Mouse (Mus musculus) heart, embryonic 16.5 days (tissue): ENCODE results near the gene Ptk7. TPM values are rescaled to one million over a fixed set of nuclear protein-coding genes. Genes with fewer than 3 reads are reported as not detected.
A peak's percentile ranks its signal among the peaks of the same experiment; 100 is the strongest.

ENCODE experiments used
- ATAC-seq: fragments of 200-750 bp; cut with Nextera tagmentation; replicated peaks from 2 replicates; pipeline ENCODE4 v1.8.0; 2017; ENCODE audit warnings: moderate number of reproducible peaks; ENCODE audit not compliant: insufficient read depth, low FRiP score; ENCODE audit errors: extremely low read depth
- H3K27ac ChIP-seq: fragments of 300-500 bp; sonication (generic); 2 replicates; pipeline ENCODE4 v1.5.1; 2014; ENCODE audit warnings: mild to moderate bottlenecking, low read length, control low read depth, moderate library complexity
- H3K27me3 ChIP-seq: fragments of 300-500 bp; sonication (generic); 2 replicates; pipeline ENCODE4 v1.6.1; 2014; ENCODE audit warnings: low read length, mixed read lengths; ENCODE audit not compliant: control insufficient read depth, insufficient read depth
- H3K36me3 ChIP-seq: fragments of 300-500 bp; sonication (generic); 2 replicates; pipeline ENCODE4 v1.6.1; 2014; ENCODE audit not compliant: control insufficient read depth, insufficient read depth
- H3K4me1 ChIP-seq: fragments of 300-500 bp; sonication (generic); 2 replicates; pipeline ENCODE4 v1.6.1; 2014; ENCODE audit warnings: low read length, mixed read lengths; ENCODE audit not compliant: control insufficient read depth, insufficient read depth
- H3K4me2 ChIP-seq: fragments of 300-500 bp; sonication (generic); 2 replicates; pipeline ENCODE4 v1.6.1; 2014; ENCODE audit warnings: low read depth, mild to moderate bottlenecking, control low read depth, low read length
- H3K4me3 ChIP-seq: fragments of 300-500 bp; sonication (generic); 2 replicates; pipeline ENCODE4 v1.5.1; 2014; ENCODE audit warnings: mild to moderate bottlenecking, control low read depth, low read length
- H3K9ac ChIP-seq: fragments of 300-500 bp; sonication (generic); 2 replicates; pipeline ENCODE4 v1.6.1; 2014; ENCODE audit warnings: low read length, control low read depth
- H3K9me3 ChIP-seq: fragments of 300-500 bp; sonication (generic); replicated peaks from 2 replicates; pipeline ENCODE4 v1.6.1; 2016; ENCODE audit warnings: low read length; ENCODE audit not compliant: control insufficient read depth
- WGBS: fragments of 180-500 bp; shearing (Covaris S2); extraction: QIAGEN DNeasy Blood & Tissue Kit; methylation state at CpG from one replicate; pipeline ENCODE4 v1.1.7; 2014; 5-methylcytosine and 5-hydroxymethylcytosine counted together
- polyA plus RNA-seq: library from polyadenylated mRNA; unstranded; fragments of >200 nt; fragmentation: Nextera tagmentation; extraction: Ambion mirVana; gene quantifications from 2 replicates; pipeline ENCODE4 v1.2.1, GENCODE M21; 2015

The Ptk7 gene
- polyA plus RNA-seq, 1 experiment from 2014 or later: 37.6 TPM

- Histone ChIP-seq H3K4me1 (no peaks in the 10 kb centered on the region), H3K9me3 (no peaks in the 10 kb centered on the region), H3K27me3 (no peaks in the 10 kb centered on the region), H3K36me3 (peaks cover 63% of the 10 kb centered on the region), H3K9ac (no peak overlapping the region), H3K4me3 (no peak overlapping the region), H3K4me2 (no peak overlapping the region), H3K27ac (no peak overlapping the region)
- no peak for ATAC-seq
- WGBS: 88% methylated on average over 12 of the region's 12 CpGs
These were observed 32.7 kb upstream of the Ptk7 start for GRCm38 (mm10) chr17:46661981-46662380.

GRCm38 (mm10) chr17:46661351-46661750 is 32.0 kb upstream of the Ptk7 start:
- Histone ChIP-seq H3K9ac (no peak overlapping the region), H3K36me3 (peaks cover 66% of the 10 kb centered on the region), H3K4me3 (no peak overlapping the region), H3K4me1 (no peaks in the 10 kb centered on the region), H3K27ac (no peak overlapping the region), H3K4me2 (no peak overlapping the region), H3K9me3 (no peaks in the 10 kb centered on the region), H3K27me3 (no peaks in the 10 kb centered on the region)
- ATAC-seq: no peak
- 93% methylated on average over 9 of the region's 9 CpGs for WGBS

GRCm38 (mm10) chr17:46656054-46656453 is 26.8 kb upstream of the Ptk7 start:
- no peaks in the 10 kb centered on the region for H3K9me3 ChIP-seq
- peaks cover 70% of the 10 kb centered on the region for H3K36me3 ChIP-seq
- H3K4me3 ChIP-seq: no peak overlapping the region
- ATAC-seq: no peak
- H3K27ac ChIP-seq: no peak overlapping the region
- H3K27me3 ChIP-seq: no peaks in the 10 kb centered on the region
- no peak overlapping the region for H3K9ac ChIP-seq
- H3K4me1 ChIP-seq: peaks cover 20% of the 10 kb centered on the region
- no peak overlapping the region for H3K4me2 ChIP-seq
- 78% methylated on average over 6 of the region's 6 CpGs for WGBS

- Histone ChIP-seq H3K4me1 (peaks cover 30% of the 10 kb centered on the region), H3K27me3 (no peaks in the 10 kb centered on the region), H3K36me3 (peaks cover 41% of the 10 kb centered on the region), H3K4me3 (peak overlapping the region; percentile 80), H3K4me2 (peak overlapping the region; percentile 93), H3K9ac (peak overlapping the region; percentile 97), H3K9me3 (no peaks in the 10 kb centered on the region), H3K27ac (peak overlapping the region; percentile 99)
- 51% methylated on average over 20 of the region's 20 CpGs for WGBS
- no peak for ATAC-seq
These were observed 22.6 kb upstream of the Ptk7 start for GRCm38 (mm10) chr17:46651755-46652547.

- Histone ChIP-seq H3K4me3 (peak overlapping the region; percentile 80), H3K27ac (peak overlapping the region; percentile 99), H3K4me2 (peak overlapping the region; percentile 93), H3K9ac (peak overlapping the region; percentile 97), H3K27me3 (no peaks in the 10 kb centered on the region), H3K4me1 (peaks cover 35% of the 10 kb centered on the region), H3K36me3 (peaks cover 38% of the 10 kb centered on the region), H3K9me3 (no peaks in the 10 kb centered on the region)
- no peak for ATAC-seq
- WGBS: 64% methylated on average over 17 of the region's 17 CpGs
These were observed 22.0 kb upstream of the Ptk7 start for GRCm38 (mm10) chr17:46651292-46651691.

- Histone ChIP-seq H3K27me3 (no peaks in the 10 kb centered on the region), H3K4me3 (peak within 1 kb of the TSS; percentile 80), H3K4me1 (peaks cover 35% of the 10 kb centered on the region), H3K9me3 (no peaks in the 10 kb centered on the region), H3K9ac (peak within 1 kb of the TSS; percentile 97), H3K27ac (peak within 1 kb of the TSS; percentile 99), H3K36me3 (peaks cover 31% of the 10 kb centered on the region), H3K4me2 (peak within 1 kb of the TSS; percentile 93)
- WGBS: under 1% methylated on average over 58 of the region's 58 CpGs
- ATAC-seq: peak; percentile 92
These were observed 21.1 kb upstream of the Ptk7 start, which contains the start of gene Cul7 for GRCm38 (mm10) chr17:46650232-46651031. TSS of gene Cul7 (plus strand) at chr17:46650337.

GRCm38 (mm10) chr17:46649811-46650210 is 20.5 kb upstream of the Ptk7 start:
- 24% methylated on average over 15 of the region's 15 CpGs for WGBS
- H3K9me3 ChIP-seq: no peaks in the 10 kb centered on the region
- H3K36me3 ChIP-seq: peaks cover 27% of the 10 kb centered on the region
- H3K9ac ChIP-seq: peak overlapping the region; percentile 97
- peaks cover 39% of the 10 kb centered on the region for H3K4me1 ChIP-seq
- H3K4me3 ChIP-seq: peak overlapping the region; percentile 80
- no peaks in the 10 kb centered on the region for H3K27me3 ChIP-seq
- peak overlapping the region; percentile 93 for H3K4me2 ChIP-seq
- H3K27ac ChIP-seq: peak overlapping the region; percentile 99
- no peak for ATAC-seq

GRCm38 (mm10) chr17:46648436-46648835 is 19.1 kb upstream of the Ptk7 start:
- H3K4me2 ChIP-seq: no peak overlapping the region
- H3K27me3 ChIP-seq: no peaks in the 10 kb centered on the region
- H3K36me3 ChIP-seq: peaks cover 13% of the 10 kb centered on the region
- H3K9ac ChIP-seq: no peak overlapping the region
- ATAC-seq: no peak
- H3K9me3 ChIP-seq: no peaks in the 10 kb centered on the region
- H3K4me1 ChIP-seq: peaks cover 44% of the 10 kb centered on the region
- WGBS: 91% methylated on average over 9 of the region's 9 CpGs
- H3K4me3 ChIP-seq: no peak overlapping the region
- H3K27ac ChIP-seq: no peak overlapping the region

- Histone ChIP-seq H3K36me3 (peaks cover 5% of the 10 kb centered on the region; the same call in 1 of the 2 replicates), H3K4me1 (peaks cover 36% of the 10 kb centered on the region), H3K9ac (no peak overlapping the region), H3K27me3 (no peaks in the 10 kb centered on the region), H3K27ac (no peak overlapping the region), H3K4me2 (no peak overlapping the region), H3K9me3 (no peaks in the 10 kb centered on the region), H3K4me3 (no peak overlapping the region)
- WGBS: 92% methylated on average over 7 of the region's 7 CpGs
- ATAC-seq: no peak
These were observed 18.0 kb upstream of the Ptk7 start for GRCm38 (mm10) chr17:46647279-46647678.
